Mouse (Mus musculus) embryo, embryonic 10.5 days (tissue): Measurements from ENCODE around the gene Chd6.

ENCODE experiments used
- DNase-seq: peaks from one replicate; pipeline ENCODE4 v3.0.0-alpha.2; 2015; ENCODE audit warnings: low spot score

Gene Chd6

DNA sequence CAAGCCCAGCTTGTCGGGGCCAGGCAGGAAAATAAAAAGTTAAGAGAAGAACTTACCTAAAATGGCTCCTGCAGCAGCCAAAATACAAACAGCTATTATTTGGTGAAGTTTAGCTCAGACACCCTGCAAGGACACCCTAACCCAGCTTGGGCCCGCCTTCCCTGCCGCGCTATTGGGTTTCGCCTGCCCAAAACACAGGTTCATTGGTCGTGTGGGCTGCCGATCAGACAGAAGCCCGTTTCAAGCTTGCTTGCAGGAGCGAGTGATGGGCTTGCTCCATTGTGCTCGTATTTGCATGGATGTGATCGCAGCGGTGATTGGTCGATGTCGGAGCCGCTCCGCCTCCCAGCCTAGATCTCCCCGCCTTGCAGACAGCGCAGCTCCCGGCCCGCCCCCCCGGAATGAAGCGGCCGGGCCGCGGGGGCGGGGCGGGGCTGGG, at the start of gene Chd6:
TSS of gene Chd6 (minus strand) at position 143 of the 439 bp plus-strand sequence.
- DNase-seq = peak; percentile 99

DNA sequence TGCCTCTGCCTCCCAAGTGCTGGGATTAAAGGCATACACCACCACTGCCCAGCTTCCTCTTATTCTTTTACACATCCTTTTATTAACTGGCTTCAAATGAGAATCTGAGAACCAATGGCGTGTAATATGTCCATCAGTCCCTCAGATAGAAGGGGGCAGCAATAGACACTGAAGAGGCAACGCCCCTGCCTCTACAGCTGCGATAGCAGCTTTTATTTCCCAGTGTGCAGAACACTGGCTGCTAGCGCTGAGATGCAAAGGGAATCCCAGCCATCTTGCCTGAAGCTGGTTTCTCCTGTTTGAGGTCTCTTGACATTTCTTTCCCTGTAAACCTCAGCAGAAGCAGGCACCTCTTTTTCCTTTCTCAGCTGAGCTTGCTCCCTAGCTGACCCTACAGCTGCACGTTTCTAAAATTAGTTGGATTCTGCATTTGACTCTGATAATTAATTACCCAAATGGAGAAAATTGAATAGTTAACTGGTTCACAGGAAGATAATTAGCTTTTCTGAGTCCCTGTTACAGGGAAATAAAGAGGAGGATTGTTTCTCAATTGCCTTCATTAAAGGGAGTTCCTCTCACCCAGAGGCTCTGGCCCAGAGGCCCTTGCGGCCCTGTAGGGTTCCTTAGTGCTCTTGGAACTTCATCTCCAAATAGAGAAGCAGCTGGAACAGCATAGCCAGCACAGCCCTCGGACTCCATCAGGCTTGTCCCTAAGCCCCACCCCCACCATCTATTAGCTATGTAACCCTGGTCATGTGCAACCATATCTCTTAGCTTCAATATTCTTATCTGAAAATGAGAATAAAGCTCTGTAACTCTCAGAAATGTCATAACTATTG, 41.3 kb upstream of the Chd6 start:
- DNase-seq = no peak

DNA sequence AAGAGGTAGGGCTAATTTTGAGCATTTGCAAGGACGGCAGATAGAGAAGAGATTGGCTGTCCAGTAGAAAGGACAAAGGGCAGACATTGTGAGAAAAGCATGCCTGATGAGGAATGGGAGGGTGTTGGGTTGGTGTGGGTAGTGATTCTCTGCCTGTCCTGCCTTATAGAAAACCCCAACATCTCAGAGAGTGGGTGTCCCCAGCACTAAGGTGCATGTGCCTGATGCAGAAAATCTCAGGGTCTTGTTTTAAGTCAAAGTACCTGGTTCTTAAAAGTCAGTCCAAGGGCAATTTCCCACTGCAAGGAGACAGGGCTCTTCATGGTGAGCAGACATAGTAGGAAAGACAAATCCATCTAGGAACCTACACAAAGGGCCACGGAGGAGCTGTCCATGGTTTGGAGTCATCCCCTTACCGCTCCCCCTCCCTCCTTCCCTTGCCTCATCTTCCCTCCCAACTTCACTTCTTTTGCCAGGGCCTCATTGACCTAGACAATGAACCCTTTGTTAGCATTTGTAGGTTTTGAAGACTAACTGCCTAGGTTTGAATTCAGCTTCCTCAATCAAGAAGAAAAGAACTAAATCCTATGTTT, 39.6 kb upstream of the Chd6 start:
- peak; percentile 28 for DNase-seq

DNA sequence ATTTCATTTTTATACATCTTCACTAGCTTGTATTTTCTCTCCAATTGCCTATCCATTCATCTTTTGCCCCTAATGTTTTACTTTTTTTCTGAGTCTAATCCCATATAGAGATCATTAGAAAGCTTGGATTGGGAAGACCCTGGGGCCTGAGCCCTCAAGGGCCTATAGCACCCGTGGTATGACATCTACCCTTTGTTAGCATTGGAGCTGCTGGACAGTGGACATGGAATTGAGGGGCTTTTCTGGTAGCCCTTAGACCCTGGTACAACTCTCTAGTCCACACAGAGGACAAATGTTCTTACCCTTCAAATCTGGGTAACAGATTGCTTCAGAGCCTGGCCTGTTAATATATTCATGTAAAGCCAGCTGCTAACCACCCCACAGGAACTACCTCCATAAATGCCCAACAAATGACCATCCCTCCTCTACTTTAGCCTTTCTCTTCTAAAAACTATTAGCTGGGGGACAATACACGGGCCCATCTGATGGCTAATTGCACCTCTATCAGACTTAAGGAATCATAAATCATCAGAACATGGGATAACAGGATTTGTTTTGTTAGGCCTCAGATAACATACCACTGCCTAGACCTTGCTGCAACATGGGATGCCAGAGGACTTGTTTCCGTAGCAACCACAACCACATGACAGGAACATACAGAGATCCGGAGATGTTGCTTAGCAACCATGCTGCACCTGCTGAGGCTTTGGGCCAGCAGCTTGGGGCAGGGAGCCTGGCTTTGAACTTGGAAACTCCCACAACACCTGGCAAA, 39.0 kb upstream of the Chd6 start:
- peak; percentile 57 for DNase-seq

DNA sequence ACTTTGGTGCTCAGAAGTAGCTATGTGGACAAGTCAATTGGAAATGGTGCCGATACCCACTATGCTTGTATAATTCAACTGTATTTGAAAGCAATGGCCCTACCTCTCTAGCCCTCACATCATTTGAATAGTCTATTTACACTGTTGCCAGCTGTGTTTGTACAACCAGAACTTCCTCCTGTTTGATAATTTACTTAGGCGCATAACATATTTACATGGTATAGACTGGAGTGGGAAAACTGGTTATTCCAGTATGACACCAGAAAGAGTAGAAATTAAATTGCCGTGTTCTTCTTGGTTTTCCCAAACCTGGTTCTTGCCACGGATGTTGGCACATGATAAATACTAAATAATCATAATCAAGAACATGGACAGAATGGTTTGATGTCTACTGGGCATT, 35.9 kb upstream of the Chd6 start:
- no peak for DNase-seq

DNA sequence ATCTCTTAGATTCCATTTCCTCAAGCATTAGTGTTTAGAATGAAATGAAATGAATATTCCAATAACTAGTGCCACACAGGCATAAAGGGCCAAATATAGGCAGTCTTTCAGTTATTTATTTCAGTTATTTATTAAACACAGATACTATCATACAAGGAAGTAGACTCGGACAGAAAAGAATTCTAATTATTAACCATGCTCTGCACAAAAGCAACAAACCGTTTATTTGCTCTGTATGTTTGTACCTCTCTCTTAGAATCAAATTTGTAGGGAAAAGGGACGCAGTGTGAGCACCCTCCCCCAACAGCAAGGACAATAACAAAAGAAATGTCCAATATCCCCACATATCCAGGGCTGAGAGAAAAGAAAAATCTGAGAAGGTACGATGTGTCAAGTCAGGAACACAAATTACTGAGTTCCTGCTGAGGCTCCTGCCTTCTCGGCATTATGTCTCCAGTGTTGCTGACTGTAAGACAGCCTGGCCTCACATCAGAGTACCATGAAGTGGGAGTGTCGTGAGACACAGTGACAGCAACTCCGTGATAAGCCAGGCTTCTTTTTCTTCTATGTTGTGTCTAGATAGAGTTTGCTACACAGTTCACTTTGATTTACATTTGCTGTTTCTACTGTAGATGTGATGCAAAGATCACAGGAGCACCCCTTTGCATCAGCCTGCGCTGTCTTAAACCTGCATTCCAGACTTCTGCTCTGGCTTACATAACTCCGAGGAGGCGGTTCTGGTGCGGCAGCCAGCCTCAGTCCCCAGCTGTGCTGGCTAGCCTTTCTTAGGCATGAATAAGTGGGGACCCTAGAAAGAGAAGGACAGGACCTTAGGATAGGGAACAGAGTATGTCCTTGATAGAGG, 30.0 kb upstream of the Chd6 start:
- DNase-seq = no peak

DNA sequence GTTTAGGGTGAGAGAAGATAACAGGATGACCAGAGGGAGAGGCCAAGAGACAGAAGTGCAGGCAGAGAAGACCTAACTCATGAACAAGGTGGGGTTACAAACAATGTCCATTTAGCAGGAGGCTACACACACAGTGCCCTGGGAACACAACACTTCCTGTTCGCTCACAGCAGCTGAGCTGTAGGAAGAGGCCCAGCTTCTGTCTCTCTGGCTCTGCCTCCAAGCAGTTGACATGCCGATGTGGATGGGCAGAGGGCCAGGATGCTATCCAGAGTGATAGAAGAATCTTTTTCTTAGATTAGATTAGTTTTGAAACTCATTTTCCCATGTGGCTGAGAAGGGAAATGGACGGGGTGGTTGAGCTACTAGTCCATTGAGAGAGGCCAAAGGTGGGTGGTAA, 28.1 kb upstream of the Chd6 start:
- DNase-seq = no peak

DNA sequence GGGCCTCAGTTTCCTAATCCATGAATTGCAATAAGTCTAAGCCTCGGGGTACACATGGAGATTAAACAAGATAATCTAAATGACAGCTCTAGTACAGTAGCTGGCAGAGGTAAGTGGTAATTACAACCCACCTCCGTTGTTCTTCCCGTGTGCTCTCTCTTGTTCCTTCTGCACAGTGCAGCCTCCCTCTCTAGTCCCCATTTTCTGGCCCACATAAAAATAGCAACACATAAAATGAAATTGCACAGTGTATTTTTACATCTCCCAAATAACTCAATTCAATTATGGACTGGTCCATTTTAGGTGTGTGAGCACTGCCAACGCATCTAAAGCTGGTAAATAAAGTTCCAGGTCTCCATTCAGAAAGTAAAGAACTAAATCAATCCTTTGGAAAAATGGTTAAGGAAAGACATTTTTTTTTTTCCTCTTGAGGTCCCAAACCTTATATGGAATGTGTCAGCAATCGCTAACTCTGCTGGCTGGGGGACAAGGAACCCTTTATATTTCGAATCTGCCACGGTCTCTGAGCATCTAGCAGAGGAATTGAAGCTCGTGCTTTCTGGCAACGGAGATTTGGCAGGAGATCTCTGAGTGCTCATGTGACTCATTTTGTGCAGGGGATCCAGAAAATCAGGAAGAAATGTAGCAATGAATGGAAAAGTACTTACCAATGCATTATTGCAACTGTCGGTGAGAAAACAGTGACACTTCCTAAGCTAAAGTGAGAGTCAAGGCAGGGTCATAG, 19.7 kb upstream of the Chd6 start:
- DNase-seq = no peak

DNA sequence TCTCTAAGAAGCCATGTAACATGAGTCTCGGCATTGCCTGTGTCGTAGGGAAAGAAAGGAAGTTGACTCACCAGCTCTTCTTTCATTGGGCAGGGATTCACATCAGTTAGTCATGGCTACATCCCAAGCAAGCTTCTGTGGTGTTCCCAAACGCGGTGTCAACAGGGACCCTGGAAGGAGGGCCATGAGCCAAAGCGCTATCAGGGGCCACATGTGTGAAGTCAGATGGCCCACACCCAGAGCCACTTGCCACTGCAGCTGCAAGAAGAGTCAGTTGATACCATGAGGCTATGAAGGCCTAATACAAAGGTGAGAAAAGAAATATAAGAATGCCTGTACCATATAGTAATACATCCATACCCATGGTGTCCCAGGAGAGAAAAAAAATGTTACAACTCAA, 3.1 kb upstream of the Chd6 start:
- DNase-seq = no peak

DNA sequence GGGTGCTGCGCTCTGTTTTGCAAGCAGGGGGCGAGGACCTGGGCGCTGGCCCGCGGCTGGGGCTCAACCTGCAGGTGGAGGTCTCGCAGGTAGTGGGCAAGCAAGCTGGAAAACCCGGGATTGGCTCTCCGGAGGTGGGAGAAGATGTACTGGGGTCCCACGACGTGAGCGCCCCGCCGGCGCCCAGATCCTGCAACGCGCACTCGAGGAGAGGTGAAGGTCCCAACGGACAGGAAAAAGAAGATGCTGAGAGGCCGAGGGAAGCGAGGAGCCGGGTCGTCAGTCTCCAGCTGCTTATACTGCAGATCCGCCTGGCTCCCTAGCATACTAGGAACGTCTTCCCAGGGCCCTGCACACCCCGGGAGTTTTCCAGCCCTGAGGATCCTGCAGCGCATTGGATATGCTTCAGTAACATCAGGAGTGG, 535 bp upstream of the Chd6 start:
- DNase-seq = no peak

DNA sequence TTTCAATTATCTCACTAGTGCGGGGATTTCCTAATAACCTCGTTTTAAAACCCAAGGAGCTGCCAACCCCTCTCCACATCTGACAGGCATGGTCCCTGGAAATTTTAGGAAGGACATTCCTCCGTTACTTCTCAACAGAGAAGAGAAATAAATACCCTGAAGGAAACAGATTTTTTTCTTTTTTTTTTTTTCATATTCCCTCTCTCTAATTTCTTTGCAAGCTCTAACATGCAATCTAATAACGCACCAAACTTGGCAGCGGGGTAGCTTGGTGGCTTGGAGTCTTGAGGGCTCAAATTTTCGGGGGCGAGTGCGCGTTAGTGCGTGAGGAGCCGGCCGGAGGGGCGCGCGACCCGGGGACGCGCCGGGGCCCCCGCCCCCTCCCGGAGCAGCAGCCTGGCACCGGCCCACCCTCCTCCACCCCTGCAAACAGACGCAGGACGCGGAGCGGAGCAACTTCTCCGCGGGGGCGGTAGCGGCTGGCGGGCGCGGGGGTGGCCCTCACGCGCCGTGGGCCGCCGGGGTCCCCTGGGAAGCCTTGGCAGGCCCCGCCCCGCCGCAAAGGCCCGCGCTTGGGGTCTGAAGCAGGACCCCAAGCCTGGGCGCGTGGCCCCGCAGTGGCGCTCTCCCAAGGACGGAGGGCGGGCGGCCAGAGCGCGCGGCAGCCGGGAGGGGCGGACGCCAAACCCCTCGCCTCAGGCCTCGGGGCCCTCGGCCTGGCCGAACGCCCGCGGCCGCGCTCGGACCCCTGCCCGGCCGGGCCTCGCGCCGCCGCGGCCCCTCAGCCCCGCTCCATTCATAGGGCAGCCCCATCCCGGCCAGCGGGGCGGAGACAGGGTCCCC, 569 bp downstream of the Chd6 start:
- DNase-seq = peak; percentile 55

DNA sequence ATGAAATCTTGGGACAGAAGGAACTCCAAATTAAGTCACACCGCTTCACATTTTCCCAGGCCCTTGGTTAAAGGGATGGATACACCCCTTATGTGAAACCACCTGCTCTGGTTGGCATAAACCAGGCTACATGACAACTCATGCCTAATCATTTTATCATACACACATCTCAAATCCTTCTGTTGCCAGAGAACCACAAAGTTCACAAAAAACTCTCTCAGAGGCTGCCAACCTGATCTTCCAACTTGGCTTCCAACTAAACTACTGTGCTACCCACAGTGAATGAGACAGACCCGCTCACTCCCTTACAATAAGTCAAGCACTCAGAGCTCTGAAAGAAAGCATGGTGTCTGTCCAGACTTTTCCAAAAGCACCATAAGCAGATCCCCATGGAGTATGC, 1.6 kb downstream of the Chd6 start:
- DNase-seq = no peak

DNA sequence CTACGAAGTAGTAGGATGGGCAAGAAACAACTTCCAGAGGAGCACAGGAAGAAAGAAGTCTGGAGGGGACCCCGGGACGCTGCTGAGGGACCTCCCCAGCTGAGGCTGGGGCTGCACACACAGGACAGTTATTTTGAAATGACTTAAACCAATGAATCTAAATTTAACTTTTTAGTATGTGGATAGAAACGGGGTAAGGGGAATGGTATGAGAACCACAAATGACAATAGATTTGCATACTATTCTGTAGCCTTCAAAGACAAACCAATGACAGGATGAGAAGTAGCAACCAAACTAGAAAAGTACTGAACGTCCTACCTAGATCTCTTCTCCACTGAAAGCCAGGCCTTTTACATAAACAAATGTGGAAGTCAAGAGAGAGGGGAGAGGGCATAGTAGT, 5.1 kb downstream of the Chd6 start:
- no peak for DNase-seq

DNA sequence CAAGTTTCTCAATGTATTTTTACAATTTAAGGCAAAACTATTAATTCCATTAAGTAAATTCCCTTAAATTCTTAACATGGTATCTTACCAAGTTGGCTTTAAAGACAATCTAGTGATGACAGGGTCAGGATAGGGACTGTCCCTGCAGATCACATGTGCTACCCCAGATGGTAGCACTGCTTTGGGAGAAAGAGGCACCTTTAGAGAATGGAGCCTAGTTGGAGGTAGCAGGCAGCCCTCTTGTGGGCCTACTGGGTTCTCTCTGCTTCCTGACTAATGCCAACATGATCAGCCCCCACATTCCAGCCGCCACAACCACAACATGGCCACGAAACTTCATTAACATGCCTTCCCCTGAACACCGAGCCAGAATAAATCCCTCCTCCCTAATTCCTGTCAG, 6.8 kb downstream of the Chd6 start:
- DNase-seq = no peak

DNA sequence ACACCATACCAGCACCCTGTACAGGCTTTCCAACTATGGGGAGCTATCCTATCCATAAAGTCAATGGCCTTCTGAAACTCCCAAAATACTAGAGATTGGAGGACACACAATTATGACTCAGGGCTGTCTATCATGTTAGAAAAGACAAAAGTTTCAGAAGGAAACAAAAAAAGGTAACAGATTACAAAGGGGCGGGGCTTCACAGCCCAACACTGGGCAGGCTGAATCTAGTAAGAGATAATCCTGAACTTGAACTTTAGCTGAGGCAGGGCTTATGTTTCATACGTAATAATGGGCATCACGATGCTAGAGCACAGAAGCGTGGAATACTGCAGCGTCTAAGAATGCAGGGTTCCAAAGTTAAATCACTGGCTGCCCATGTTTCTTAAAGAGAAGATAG, 11.1 kb downstream of the Chd6 start:
- no peak for DNase-seq

DNA sequence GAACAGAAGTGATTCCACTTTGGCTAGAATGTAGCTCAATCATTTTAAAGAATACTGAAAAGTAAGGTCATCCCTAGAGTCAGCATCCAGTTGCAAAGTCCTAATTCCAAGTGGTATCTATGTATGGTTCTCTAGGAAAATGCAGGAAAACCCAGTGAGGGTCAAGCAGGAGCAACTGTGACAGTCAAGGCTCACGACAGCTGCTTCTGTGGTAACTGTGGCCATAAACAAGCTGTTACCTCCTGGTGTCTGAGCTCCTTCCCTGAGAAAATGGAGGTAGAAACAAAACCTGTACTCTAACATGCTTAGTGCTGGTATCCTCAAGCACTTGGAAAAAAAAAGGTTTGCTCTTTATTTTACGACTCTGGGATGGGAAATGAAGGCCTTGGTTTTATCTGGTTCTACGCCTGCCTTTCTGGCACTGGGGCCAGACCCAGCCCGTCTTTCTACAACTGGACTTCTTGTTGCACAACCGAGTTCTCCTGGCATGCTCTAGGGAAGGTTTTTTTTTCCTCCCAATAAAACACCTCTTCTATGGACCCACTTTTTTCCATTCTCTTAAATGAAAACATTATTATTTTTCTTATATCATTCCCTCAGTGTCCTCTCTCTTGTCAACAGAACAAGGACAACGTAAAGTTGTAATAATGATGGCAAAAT, 18.0 kb downstream of the Chd6 start:
- no peak for DNase-seq

DNA sequence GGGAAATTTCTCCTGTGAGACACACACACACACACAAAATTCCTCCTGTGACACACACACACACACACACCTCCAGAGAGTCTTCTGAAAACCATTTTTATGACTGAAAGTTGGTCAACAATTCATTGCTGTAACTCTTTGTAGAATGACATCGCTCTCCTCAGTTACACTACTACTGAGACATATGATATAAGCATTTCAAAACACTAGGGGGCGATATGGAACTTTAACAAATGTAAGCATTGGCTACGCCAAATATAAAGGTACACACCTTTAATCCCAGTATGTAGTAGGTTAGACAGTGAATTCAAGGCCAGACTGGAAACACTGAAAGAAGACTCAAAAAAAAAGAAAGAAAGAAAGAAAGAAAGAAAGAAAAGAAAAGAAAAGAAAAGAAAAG, 18.7 kb downstream of the Chd6 start:
- DNase-seq = peak; percentile 62

DNA sequence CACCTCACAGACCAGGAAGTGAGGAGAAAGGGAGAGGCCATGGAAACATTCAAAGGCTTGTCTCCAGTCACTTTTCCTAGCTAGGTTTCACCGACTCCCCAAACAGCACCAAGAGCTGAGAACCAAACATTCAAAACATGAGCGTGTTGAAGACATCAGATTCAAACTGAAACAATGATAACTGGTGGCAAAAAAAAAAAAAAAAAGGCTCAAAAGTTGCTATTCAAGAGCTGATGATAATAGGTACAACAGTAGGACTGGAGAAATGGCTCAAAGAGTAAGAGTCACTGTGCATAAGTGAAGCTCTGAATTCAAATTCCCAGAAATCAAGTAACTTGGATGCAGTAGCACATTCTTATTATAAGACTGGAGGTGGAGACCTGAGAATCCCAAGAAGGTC, 30.3 kb downstream of the Chd6 start:
- no peak for DNase-seq

DNA sequence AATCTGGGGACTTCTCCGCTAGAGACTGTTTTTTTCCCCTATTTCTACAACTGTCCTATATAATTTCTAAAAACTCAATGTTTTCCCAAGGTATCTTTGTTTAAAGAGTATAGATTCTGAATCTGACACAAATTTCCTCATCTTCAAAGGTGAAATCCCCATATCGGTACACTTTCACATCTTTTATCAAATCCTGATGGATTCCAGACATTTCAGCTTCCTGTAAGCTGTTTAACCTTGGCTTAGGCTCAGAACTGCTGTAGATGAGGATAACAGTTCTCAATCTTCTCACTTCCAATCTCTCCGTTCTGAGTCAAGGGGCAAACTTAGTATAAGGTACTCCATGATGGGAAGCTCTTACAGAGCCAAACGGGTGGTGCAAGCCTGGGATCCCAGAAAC, 32.6 kb downstream of the Chd6 start:
- no peak for DNase-seq

DNA sequence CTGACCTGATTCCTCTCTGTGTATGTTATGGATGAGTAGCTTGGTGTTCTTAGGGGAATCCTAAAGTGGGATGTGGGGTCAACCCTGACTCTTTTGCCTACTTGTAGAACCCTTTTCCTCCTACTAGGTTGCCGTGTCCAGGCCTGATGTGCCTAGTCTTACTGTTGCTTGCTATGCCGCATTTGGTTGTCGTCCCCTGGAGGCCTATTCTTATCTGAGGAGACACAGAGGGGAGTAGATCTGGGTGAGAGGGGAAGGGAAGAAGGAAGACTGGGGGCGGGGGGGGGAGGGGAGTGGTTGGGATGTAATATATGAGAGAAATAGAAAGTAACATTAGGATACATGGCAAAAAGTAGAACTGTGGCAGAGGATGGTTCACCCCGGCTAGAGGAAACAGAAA, 33.3 kb downstream of the Chd6 start:
- no peak for DNase-seq
